Mouse (Mus musculus) heart, postnatal 14 days (tissue): ENCODE data around the gene Gm17660. TPM values are rescaled to one million over a fixed set of nuclear protein-coding genes. Genes with fewer than 3 reads are reported as not detected.

Experiments
- DNase-seq, 2 experiments: peaks; one replicate each; pipeline ENCODE4 v3.0.0; 2021 to 2022
- intact Hi-C: fragments of 180-260 bp; cut with DNase I; formaldehyde crosslinking; loops from one replicate; pipeline ENCODE4 v1.15.1; 2025
- long read RNA-seq, 2 experiments: library from polyadenylated mRNA; stranded (forward); transcript quantifications; one replicate each; pipeline ENCODE4 v2.0.0; 2021
- total RNA-seq, 2 experiments: library from RNA; stranded (reverse); gene quantifications; 2 replicates each; pipeline ENCODE4 v1.2.3; 2021

Gene Gm17660
- not detected for total RNA-seq
- long read RNA-seq, experiment 1, result 0 reads
- long read RNA-seq, experiment 2, result 0 reads

DNA sequence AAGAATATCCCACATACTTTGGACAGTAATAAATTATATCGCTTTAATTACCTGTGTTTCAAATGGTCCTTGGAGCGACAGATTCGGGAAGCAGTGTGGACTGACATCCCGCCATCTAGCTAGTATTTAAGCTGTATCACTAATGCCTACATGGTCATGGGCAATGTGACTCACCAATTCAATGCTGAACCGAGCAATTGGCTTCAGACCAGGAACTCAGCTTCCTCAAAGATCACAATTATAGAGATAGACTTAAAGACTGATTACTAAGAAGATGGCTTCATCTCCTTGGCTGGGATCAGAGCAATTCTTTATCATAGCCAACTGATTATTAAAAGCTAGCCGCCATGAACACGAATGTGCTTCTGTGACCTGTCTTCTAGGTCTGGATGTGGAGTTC is at the start of gene Gm17660:
TSS of gene Gm17660 (minus strand) at position 101 of the 400 bp plus-strand sequence.
- DNase-seq, result no peak
- intact Hi-C loops, result no loop called here

DNA sequence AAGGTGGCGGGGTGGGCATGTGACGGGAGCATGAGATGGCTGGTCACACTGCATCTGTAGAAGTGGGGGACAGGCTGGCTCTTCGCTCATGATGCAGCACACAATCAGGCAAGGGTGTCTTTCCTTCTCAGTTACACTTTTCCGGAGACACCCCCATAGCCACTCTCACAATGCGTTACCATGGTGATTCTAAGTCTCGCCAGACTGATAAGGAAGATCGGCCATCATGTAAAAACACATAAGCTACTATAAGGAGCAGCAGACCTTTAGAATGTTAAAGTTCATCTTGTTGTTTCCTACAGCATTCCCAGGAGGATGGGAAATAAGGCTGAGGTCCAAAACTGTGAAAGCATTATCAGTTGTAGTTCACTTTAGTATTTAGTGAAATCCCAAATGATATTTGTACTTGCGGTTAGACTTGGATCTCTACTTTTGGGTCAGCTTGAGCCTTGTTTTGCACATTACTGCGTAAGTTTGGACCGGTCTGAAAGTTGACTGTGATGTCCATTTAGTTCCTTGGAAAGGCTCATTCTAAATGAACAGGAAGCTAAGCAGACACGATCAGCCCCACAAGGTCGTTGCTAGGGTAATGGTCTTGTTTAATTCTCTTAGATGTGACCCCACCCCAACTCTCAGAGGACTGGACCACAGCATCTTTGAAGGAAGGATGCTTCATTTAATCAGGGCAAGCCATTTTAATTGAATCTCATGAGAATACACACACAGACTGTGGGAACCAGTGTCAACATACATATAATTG is 49.3 kb upstream of the Gm17660 start:
- intact Hi-C loops, result no loop called here
- DNase-seq, result no peak

DNA sequence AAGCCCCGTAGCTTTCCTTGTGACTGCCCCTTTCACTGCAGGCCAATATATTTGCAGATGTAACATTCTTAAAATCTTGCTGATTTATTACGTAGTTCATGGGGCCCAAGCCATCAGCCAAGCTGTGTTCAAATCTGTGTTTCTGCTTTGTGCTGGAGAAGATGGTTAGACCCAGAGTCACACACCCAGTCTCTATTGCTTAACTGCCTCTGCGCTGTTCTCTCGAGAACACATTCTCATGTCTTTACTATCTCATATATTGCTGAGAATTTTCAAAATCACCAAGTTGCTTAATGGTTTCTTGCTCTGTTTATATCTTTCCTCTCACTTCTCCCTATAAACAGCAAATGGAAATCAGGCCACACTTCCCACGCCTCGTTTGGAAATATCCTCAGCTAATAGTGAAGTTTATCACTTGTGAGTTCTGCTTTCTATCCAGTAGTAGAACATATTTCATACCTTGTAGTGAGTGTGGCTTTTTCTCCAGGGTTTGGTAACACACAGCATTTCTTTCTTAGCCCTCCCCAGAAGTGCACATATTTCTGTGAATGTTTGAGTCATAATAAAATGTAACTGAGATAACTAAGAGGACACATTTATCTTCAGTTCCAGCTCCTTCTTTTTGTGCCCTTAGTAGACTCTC is 46.7 kb upstream of the Gm17660 start:
- no peak for DNase-seq
- intact Hi-C loops, result no loop called here

DNA sequence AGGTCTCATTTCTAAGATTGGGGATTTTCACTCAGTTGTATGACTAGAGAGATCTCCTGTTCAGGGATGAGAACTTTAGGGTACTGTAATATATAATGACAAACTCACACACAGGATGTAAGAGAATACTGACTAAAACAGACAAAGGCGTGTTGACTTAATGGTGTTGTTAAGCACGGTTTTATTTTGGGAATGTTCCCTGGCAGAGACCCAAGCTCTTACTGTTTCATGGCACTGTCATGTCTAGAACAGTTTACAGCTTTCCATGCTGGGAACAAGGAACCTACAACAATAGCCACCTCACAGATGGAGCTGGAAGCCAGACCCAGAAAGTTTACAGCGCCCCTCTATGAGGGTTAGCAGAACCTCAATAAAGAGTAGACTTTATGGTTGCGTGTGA is 38.5 kb upstream of the Gm17660 start:
- intact Hi-C loops, result no loop called here
- peak in 1 of 2 experiments; percentile 65 for DNase-seq

DNA sequence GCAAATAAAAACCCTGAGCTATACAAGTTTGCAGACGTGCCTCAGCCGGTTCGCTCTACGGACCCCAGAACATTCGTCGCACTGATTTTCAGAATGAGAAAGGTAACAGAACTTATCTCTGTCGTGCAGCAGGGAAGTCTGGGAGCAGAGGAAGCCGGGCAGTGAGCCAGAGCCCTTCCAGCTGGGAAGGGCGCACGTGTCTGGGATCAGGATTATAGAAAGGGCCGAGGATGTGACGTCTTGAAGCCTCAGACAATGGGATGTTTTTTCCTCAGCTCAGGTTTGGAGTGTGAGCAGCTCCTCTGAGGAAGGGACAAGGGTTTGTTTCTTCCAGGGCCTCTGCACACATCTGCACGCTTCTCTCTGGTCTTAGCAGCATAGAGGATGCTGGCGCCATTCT is 37.7 kb upstream of the Gm17660 start:
- intact Hi-C loops, result no loop called here
- peak; percentile 85 to 88 for DNase-seq

DNA sequence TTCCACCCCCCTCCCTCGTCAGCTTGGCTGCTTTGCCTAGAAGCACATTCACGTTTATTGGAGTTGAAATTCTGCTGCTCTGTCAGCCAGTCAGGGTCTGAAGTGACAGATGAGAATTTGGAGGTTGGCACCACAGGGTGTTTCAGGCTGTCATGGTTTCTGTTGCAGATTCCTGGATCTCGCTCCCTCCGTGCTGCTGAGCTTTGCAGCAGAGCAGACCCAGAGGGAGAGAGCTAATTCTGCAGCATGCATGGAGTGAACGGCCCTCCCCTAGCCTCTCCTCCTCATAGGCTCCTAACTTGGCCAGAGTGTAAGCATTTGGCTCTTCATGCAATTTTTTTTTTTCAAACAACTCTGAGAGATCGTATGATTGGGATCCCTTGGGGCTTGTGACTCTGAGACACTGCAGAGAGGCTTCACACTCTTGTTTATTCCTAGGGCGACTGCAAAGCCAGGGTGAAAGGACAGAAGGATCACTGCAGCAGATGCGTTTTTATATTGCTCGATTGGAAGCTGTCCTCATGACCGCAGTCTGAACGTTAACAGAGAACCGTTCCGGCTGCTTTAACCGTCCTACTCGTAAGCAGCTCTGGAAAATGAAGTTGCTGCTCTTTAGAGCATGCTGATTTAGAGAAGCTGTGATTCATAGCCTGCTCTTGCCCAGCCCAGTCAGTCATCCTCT is 36.2 kb upstream of the Gm17660 start, which contains the start of gene Sparcl1:
TSS of gene Sparcl1 (minus strand) at position 243 of the 682 bp plus-strand sequence.
- intact Hi-C loops, result loop anchor here (2.0 kb wide), 1 partner anchor 17 kb away; no protein-coding TSS in a partner anchor
- peak; percentile 51 to 63 for DNase-seq

DNA sequence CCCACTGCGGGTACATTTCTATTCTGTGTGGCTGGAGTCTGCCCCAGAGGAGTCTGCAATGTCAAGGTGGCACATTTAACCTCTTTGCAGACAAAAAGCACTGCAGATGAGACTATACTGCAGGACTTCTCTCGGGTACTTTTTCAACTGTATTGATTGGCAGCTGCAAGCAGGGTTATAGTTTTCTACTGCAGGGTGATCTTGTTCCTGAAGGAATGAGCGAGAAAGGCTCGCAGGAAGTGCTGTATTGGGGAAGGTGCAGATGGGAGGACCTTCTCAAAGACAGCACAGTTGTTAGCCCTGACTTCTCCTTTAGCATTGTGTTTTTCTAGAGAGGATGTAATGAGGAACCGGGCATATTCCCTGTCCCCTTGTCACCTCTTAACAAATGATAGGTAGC is 35.1 kb upstream of the Gm17660 start:
- intact Hi-C loops, result loop anchor here (2.0 kb wide), 1 partner anchor 18 kb away; no protein-coding TSS in a partner anchor
- DNase-seq, result no peak

DNA sequence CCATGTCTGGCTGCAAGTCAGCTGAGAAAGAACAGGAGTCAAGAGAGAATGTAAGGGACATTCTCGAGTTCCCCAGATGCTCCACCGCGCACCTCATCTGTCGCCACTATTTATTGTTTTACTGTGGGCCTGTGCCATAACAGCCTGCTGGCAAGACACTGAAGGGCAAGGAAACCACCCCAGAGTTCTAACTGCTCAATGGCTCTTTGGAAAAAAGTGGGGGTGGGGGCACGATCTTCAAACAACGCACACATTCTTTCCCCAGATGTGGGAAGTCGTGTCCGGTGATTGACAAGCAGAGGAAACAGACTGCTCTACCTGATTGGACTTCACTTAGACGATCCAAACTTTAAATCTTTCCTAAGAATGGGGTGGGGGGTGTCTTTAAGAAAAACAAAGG is 34.6 kb upstream of the Gm17660 start:
- DNase-seq, result peak in 1 of 2 experiments; percentile 35

DNA sequence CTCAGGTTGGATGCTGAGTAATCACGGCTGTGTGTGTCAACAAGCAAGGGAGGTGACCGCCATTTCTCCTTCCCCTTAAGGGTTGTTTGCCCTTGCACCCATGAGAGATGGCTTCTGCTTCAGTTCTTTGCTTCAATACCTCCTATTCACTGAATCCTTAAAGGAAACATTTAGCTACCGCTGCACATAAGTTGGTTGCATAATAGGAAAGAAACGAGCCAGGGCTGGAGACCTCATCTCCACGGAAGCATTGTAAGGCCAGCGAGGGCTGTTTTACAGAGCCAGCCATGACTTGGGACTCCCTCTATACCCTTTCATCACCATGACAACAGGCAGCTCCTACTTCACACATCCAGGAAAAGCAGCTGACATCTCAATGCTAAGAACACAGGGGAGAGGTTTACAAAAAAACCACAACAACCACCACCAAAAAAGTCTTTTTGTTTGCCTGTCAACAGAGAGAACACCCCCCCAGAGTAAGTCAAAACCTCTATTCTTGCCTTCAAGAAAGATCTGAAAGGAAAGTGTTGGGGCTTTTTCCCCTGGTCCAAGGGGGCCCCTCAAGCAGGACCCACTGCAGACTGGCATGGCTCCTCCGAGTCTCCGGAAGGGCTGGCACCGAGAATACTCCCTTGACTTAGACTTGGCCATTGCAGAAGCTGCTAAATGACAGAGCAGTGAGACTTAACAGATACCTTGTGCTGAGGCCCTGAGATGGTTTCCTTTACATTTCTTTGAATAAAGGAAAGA is 32.9 kb upstream of the Gm17660 start:
- DNase-seq, result no peak
- intact Hi-C loops, result no loop called here

More for the DNA sequence above, 34.6 kb upstream of the Gm17660 start:
- intact Hi-C loops, result loop anchor here (2.0 kb wide), 1 partner anchor 19 kb away; no protein-coding TSS in a partner anchor

DNA sequence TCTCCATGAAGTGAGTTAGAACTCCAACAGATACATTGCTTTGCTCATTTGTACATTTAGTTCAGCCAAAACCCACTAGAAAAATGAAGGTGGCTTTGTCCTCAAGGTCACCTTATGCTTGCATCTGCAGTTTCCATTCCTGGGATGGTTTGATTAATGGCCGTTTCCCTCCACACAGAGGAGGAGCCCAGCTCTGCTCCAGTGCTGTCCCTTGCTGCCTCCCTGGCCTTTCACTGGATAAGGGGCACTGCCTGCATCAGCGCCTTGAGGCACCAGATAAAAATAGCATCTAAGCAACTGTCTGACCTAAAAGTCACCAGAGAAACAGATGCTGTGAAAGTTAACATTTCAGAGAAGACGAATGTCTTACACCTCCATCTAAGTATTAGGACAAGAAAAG is 32.1 kb upstream of the Gm17660 start:
- intact Hi-C loops, result no loop called here
- DNase-seq, result no peak

DNA sequence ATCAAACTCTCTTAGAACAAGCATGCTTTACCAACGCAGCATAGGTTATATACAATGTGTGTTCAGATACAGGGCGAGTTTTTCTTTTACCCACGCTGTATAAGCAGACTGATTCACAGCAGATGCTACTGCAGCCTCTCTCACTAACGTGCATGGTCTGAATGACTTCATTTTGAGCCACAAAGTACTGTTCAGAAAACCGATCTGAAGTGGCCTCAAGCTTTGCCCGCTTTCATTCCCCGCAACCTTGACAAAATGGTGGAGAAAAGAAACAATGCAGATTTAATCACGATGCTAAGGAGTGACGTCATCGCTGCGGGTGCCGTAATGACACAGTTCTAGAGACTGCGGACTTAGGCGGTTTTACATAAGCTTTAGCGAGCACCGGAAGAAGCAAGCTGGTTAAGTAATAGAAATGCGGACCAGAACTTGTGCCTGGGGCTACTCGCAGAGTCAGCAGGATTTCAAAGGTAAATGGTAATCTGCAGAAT is 31.5 kb upstream of the Gm17660 start:
- DNase-seq, result no peak
- intact Hi-C loops, result no loop called here

DNA sequence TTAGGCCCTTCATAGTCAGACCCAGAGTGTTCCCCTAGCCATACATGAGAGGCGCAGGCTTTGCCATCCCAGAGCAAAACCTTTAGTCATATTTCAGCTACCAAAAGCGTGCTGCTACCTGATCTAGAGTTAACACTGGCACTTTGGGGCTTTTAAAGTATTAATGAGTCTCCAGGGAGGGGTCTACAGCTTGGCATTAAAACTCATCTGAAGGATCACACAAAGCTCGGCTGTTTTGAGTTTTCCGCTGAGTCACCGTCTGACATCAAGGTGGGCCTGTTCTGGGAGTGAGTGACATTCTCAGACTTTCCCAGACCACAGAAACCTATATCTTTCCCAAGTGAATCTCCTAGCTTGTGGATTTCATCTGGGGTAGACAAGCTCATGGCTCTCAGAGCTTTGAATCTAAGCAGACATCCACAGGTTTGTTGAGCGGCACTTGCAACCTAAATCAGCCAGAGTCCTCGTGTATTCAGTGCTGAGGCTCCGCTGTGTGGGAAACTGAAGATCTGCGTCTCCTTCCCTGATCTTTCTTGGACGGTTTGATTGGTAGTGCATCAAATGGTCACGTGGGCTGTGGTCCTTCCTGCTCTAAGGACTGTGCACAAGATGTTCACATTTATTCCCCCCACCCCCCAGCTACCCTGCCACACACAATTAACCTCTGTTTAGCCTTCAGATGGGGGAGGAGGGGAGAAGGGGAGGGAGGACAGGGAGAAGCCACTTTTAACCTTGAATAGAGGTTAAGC is 30.9 kb upstream of the Gm17660 start:
- intact Hi-C loops, result no loop called here
- no peak for DNase-seq

DNA sequence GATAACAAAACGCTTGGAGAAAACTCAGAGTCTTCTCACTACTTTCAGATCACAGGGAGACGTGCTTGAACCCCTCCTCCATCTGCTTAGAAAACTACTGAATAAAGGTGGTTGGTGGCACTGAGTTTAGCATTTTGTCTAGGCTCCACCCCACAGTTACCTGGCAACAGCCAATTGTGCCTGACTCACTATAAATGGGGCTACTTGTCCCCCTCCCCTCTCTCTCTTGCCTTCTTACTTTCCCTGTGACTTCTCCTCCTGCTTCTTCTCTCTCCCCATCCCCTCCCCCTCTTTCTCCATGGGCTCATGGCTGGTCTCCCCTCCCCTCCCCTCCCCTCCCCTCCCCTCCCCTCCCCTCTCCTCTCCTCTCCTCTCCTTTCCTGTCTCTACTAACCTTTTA is 26.7 kb upstream of the Gm17660 start:
- DNase-seq, result no peak
- intact Hi-C loops, result no loop called here

DNA sequence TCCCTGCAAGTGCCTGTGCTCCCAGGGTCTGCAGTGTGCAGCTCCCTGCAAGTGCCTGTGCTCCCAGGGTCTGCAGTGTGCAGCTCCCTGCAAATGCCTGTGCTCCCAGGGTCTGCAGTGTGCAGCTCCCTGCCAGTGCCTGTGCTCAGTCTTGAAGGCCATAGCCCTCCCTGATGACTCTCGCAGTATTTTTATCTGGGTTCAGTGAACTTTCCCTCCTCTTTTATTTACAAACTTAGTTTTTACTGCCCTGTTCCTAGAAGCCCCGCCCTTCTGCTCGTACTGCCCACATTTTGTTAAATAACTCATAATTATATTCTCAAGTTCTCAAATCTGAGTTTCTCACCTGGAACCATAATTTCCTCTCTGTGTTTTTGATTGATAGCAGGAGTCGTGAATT is 25.8 kb upstream of the Gm17660 start:
- intact Hi-C loops, result no loop called here
- no peak for DNase-seq

DNA sequence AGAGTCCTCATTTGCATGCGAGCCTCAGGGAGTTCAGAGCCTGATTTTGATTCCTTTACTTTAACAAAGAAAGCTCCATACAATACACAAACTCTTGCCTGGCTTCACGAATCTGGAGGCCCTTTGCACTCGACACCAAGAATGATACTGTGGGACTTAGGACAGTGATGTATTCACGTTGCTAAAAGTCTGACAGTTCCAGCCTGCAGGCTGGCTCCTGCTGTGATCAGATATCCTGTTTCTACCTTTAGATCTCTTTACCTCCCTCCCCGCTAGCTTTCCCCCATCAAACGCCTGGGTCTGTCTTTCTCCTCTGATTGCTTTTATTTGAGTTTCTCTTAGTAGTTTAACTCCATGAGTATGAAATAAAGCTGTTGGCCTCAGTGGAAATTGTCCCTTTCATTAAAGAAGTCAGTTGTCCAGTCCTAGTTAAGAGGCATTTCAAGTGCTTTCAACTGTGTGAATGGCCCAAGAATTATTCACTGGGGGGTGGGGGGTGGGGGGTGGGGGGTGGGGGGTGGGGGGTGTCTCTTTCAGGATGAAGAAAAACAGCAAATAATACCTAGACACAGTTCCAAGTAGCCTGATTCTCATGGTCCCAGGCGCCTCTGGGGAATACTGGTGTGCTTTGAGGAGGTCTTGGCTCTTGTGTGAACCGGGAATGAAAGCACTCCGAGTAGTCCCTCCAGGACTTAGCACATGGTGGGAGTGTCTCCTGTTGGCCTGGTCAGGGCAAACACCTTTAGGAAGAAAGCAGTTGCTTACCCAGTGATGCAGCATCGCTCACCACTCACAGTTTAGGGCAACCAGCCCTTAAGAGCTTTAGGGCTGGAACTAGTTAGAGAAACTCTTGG is 24.5 kb upstream of the Gm17660 start:
- intact Hi-C loops, result no loop called here
- DNase-seq, result peak in 1 of 2 experiments; percentile 22

DNA sequence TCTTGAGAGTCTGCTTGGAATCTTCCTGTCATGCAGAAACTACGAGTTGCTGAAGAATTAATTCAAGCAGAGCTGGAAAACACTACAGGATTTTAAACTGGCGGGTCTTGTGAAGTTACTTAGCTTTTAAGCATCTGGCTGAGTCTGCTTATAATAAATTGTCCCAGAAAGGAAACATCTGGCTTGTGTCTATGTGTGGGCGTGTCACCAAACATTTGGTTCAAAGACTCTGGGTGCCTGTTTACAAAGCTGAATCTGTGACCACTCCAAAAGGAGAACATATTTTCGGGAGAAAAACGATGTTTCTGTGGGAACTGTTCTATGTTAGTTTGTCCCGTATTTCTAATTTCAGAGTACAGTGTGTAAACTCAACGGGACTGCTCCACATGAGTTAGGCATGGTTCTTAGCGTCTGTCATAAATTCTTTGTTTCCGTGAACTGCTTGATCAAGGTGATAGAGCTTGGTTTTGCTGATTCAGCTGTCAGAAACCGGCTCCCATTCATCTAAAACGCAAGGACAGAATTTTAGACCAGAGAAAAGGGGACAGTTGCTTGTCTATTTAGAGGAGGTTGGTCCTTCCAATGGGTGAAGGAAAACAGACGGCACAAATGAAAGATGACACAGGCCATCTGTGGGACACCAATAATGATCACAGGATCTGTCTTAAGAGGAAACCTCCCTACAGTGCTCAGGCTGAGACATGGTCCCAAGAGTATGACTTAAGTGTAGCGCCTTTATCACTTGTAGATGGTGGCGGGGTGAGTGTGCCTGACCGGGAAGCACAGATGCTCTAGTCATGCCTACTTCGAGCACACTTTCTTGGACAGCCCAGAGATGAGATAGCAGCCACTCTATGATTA is 18.9 kb upstream of the Gm17660 start:
- peak; percentile 44 to 57 for DNase-seq
- intact Hi-C loops, result loop anchor here (2.0 kb wide), 1 partner anchor 34 kb away; no protein-coding TSS in a partner anchor

DNA sequence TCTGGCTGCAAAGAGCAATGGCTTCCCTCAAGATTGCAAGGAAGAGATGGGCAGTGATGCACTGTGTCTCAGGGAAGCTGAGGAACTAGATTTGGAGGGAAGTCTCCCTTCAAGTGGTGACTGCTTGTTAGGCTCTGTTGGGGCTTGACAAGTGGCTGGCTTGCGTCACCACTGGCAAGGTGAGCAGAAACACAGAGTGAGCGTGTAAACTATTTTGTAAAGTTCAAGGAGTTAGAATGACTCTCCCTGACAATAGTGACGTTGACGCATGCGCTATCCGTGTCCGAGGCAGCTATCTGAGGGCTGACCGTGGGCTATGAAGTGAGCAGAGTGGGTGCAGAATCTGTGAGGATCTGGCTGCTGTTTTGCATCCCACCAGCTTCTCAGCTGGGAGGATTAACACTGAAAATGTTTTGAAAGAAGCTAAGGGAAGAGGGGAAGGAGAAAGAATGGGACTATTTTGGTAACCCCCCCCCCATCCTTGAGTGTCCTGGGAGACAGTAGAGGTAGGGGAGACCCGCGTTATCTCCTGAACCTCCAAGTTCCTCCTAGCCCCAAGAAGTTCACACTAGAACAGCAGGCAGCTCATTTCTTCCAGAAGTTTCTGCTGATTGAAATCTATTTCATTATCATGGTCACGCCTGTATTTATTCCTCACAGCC is 18.1 kb upstream of the Gm17660 start:
- peak in 1 of 2 experiments; percentile 12 for DNase-seq
- intact Hi-C loops, result loop anchor here (2.0 kb wide), 1 partner anchor 35 kb away; no protein-coding TSS in a partner anchor
